Mouse (Mus musculus): ENCODE data around the gene Mrpl33. TPM values are rescaled to one million over a fixed set of nuclear protein-coding genes. Genes with fewer than 3 reads are reported as not detected.

The Mrpl33 gene
- polyA plus RNA-seq, 1 experiment from 2014 or later: 211 TPM

- Histone ChIP-seq H3K27ac (ENCODE audit: low read length) (no peak overlapping the region), H3K9ac (ENCODE audit: low read depth, low read length) (no peak overlapping the region), H3K36me3 (ENCODE audit: control insufficient read depth, insufficient read depth, low read length) (no peaks in the 10 kb centered on the region), H3K4me2 (ENCODE audit: low read length) (no peak overlapping the region), H3K4me3 (ENCODE audit: low read depth, low read length) (no peak overlapping the region), H3K9me3 (replicated peaks; ENCODE audit: control insufficient read depth, low read length, poor library complexity, severe bottlenecking) (no peaks in the 10 kb centered on the region), H3K4me1 (ENCODE audit: control insufficient read depth, insufficient read depth, low read length) (peaks cover 5% of the 10 kb centered on the region), H3K27me3 (ENCODE audit: control insufficient read depth, insufficient read depth, low read depth, low read length) (no peaks in the 10 kb centered on the region)
- 78% methylated on average over 5 of the region's 5 CpGs for WGBS
- ATAC-seq: no peak
Measured at GRCm38 (mm10) chr5:31567951-31568657, 28.6 kb upstream of the Mrpl33 start.

- Histone ChIP-seq H3K9ac (ENCODE audit: low read depth, low read length) (peak overlapping the region; percentile 50), H3K27ac (ENCODE audit: low read length) (0 out of 2 replicates have a peak overlapping the region, but pooled peaks have one; percentile 50), H3K27me3 (ENCODE audit: control insufficient read depth, insufficient read depth, low read depth, low read length) (no peaks in the 10 kb centered on the region), H3K4me3 (ENCODE audit: low read depth, low read length) (peak overlapping the region; percentile 16), H3K4me2 (ENCODE audit: low read length) (peak overlapping the region; percentile 48), H3K4me1 (ENCODE audit: control insufficient read depth, insufficient read depth, low read length) (peaks cover 5% of the 10 kb centered on the region), H3K36me3 (ENCODE audit: control insufficient read depth, insufficient read depth, low read length) (no peaks in the 10 kb centered on the region), H3K9me3 (replicated peaks; ENCODE audit: control insufficient read depth, low read length, poor library complexity, severe bottlenecking) (no peaks in the 10 kb centered on the region)
- ATAC-seq: no peak
- WGBS: 7% methylated on average over 20 of the region's 20 CpGs
Measured at GRCm38 (mm10) chr5:31571023-31571608, 25.6 kb upstream of the Mrpl33 start.

GRCm38 (mm10) chr5:31573722-31574121, 23.0 kb upstream of the Mrpl33 start:
- Histone ChIP-seq H3K9me3 (replicated peaks; ENCODE audit: control insufficient read depth, low read length, poor library complexity, severe bottlenecking) (no peaks in the 10 kb centered on the region), H3K27me3 (ENCODE audit: control insufficient read depth, insufficient read depth, low read depth, low read length) (no peaks in the 10 kb centered on the region), H3K4me1 (ENCODE audit: control insufficient read depth, insufficient read depth, low read length) (peaks cover 5% of the 10 kb centered on the region), H3K36me3 (ENCODE audit: control insufficient read depth, insufficient read depth, low read length) (no peaks in the 10 kb centered on the region), H3K27ac (ENCODE audit: low read length) (no peak overlapping the region), H3K4me3 (ENCODE audit: low read depth, low read length) (no peak overlapping the region), H3K4me2 (ENCODE audit: low read length) (no peak overlapping the region), H3K9ac (ENCODE audit: low read depth, low read length) (no peak overlapping the region)
- no peak for ATAC-seq
- WGBS: 92% methylated on average over 3 of the region's 3 CpGs

- Histone ChIP-seq H3K36me3 (ENCODE audit: control insufficient read depth, insufficient read depth, low read length) (no peaks in the 10 kb centered on the region), H3K27ac (ENCODE audit: low read length) (no peak overlapping the region), H3K27me3 (ENCODE audit: control insufficient read depth, insufficient read depth, low read depth, low read length) (no peaks in the 10 kb centered on the region), H3K4me3 (ENCODE audit: low read depth, low read length) (no peak overlapping the region), H3K9ac (ENCODE audit: low read depth, low read length) (no peak overlapping the region), H3K4me1 (ENCODE audit: control insufficient read depth, insufficient read depth, low read length) (no peaks in the 10 kb centered on the region), H3K4me2 (ENCODE audit: low read length) (no peak overlapping the region), H3K9me3 (replicated peaks; ENCODE audit: control insufficient read depth, low read length, poor library complexity, severe bottlenecking) (no peaks in the 10 kb centered on the region)
- no peak for ATAC-seq
- 85% methylated on average over 7 of the region's 7 CpGs for WGBS
Measured at GRCm38 (mm10) chr5:31576539-31576975, 20.2 kb upstream of the Mrpl33 start.

GRCm38 (mm10) chr5:31581263-31581662, 15.5 kb upstream of the Mrpl33 start:
- Histone ChIP-seq H3K4me2 (ENCODE audit: low read length) (no peak overlapping the region), H3K36me3 (ENCODE audit: control insufficient read depth, insufficient read depth, low read length) (no peaks in the 10 kb centered on the region), H3K4me3 (ENCODE audit: low read depth, low read length) (no peak overlapping the region), H3K9me3 (replicated peaks; ENCODE audit: control insufficient read depth, low read length, poor library complexity, severe bottlenecking) (no peaks in the 10 kb centered on the region), H3K27ac (ENCODE audit: low read length) (no peak overlapping the region), H3K9ac (ENCODE audit: low read depth, low read length) (no peak overlapping the region), H3K27me3 (ENCODE audit: control insufficient read depth, insufficient read depth, low read depth, low read length) (no peaks in the 10 kb centered on the region), H3K4me1 (ENCODE audit: control insufficient read depth, insufficient read depth, low read length) (no peaks in the 10 kb centered on the region)
- WGBS: 86% methylated on average over 6 of the region's 6 CpGs
- ATAC-seq: no peak

- H3K4me1 ChIP-seq (ENCODE audit: control insufficient read depth, insufficient read depth, low read length): no peaks in the 10 kb centered on the region
- H3K4me2 ChIP-seq (ENCODE audit: low read length): no peak overlapping the region
- no peaks in the 10 kb centered on the region for H3K9me3 ChIP-seq (replicated peaks; ENCODE audit: control insufficient read depth, low read length, poor library complexity, severe bottlenecking)
- no peaks in the 10 kb centered on the region for H3K36me3 ChIP-seq (ENCODE audit: control insufficient read depth, insufficient read depth, low read length)
- H3K27me3 ChIP-seq (ENCODE audit: control insufficient read depth, insufficient read depth, low read depth, low read length): no peaks in the 10 kb centered on the region
- no peak overlapping the region for H3K27ac ChIP-seq (ENCODE audit: low read length)
- 75% methylated on average over 3 of the region's 3 CpGs for WGBS
- no peak overlapping the region for H3K4me3 ChIP-seq (ENCODE audit: low read depth, low read length)
- ATAC-seq: no peak
- no peak overlapping the region for H3K9ac ChIP-seq (ENCODE audit: low read depth, low read length)
Measured at GRCm38 (mm10) chr5:31581932-31582331, 14.8 kb upstream of the Mrpl33 start.

- Histone ChIP-seq H3K4me2 (ENCODE audit: low read length) (no peak overlapping the region), H3K9ac (ENCODE audit: low read depth, low read length) (no peak overlapping the region), H3K4me3 (ENCODE audit: low read depth, low read length) (no peak overlapping the region), H3K27me3 (ENCODE audit: control insufficient read depth, insufficient read depth, low read depth, low read length) (no peaks in the 10 kb centered on the region), H3K27ac (ENCODE audit: low read length) (no peak overlapping the region), H3K9me3 (replicated peaks; ENCODE audit: control insufficient read depth, low read length, poor library complexity, severe bottlenecking) (no peaks in the 10 kb centered on the region), H3K36me3 (ENCODE audit: control insufficient read depth, insufficient read depth, low read length) (no peaks in the 10 kb centered on the region), H3K4me1 (ENCODE audit: control insufficient read depth, insufficient read depth, low read length) (no peaks in the 10 kb centered on the region)
- no peak for ATAC-seq
- 69% methylated on average over 2 of the region's 2 CpGs for WGBS
Measured at GRCm38 (mm10) chr5:31583261-31583660, 13.5 kb upstream of the Mrpl33 start.

- Histone ChIP-seq H3K4me3 (ENCODE audit: low read depth, low read length) (no peak overlapping the region), H3K27me3 (ENCODE audit: control insufficient read depth, insufficient read depth, low read depth, low read length) (no peaks in the 10 kb centered on the region), H3K9me3 (replicated peaks; ENCODE audit: control insufficient read depth, low read length, poor library complexity, severe bottlenecking) (no peaks in the 10 kb centered on the region), H3K27ac (ENCODE audit: low read length) (no peak overlapping the region), H3K36me3 (ENCODE audit: control insufficient read depth, insufficient read depth, low read length) (no peaks in the 10 kb centered on the region), H3K4me1 (ENCODE audit: control insufficient read depth, insufficient read depth, low read length) (no peaks in the 10 kb centered on the region), H3K4me2 (ENCODE audit: low read length) (no peak overlapping the region), H3K9ac (ENCODE audit: low read depth, low read length) (no peak overlapping the region)
- WGBS: 92% methylated on average over 4 of the region's 4 CpGs
- ATAC-seq: no peak
Measured at GRCm38 (mm10) chr5:31585526-31585925, 11.2 kb upstream of the Mrpl33 start.

GRCm38 (mm10) chr5:31588016-31588415, 8.7 kb upstream of the Mrpl33 start:
- no peak overlapping the region for H3K9ac ChIP-seq (ENCODE audit: low read depth, low read length)
- H3K4me1 ChIP-seq (ENCODE audit: control insufficient read depth, insufficient read depth, low read length): no peaks in the 10 kb centered on the region
- no peaks in the 10 kb centered on the region for H3K9me3 ChIP-seq (replicated peaks; ENCODE audit: control insufficient read depth, low read length, poor library complexity, severe bottlenecking)
- H3K27me3 ChIP-seq (ENCODE audit: control insufficient read depth, insufficient read depth, low read depth, low read length): no peaks in the 10 kb centered on the region
- no peaks in the 10 kb centered on the region for H3K36me3 ChIP-seq (ENCODE audit: control insufficient read depth, insufficient read depth, low read length)
- H3K4me3 ChIP-seq (ENCODE audit: low read depth, low read length): no peak overlapping the region
- H3K4me2 ChIP-seq (ENCODE audit: low read length): no peak overlapping the region
- no peak overlapping the region for H3K27ac ChIP-seq (ENCODE audit: low read length)
- 77% methylated on average over 2 of the region's 2 CpGs for WGBS
- no peak for ATAC-seq

All from midbrain, embryonic 16.5 days (tissue).